Mouse (Mus musculus): ENCODE data around the gene Olfr959. TPM values are rescaled to one million over a fixed set of nuclear protein-coding genes. Genes with fewer than 3 reads are reported as not detected.

Olfr959 gene
- total RNA-seq (2022): not detected

DNA sequence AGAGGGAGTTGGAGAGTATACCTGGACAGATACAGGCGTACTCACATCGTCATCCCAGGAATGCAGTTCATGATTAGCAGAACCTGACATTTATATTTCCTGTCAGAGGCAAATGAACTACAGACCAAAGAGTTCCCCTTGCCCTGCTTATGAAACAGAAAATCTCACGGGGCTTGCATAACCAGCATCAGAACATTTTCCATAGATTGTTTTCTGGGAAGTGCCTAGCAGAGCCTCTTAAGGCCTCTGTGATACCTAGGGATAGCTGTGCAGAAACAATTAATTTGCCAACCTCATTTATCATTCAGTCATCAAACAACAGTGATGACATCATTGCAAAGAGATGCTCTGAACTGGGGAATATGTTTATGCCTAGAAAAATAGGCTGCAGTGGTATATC, at the start of gene Olfr959:
TSS of gene Olfr959 (minus strand) at position 101 of the 400 bp plus-strand sequence.
- DNase-seq (ENCODE audit: low spot score in 2 of 2): no peak

DNA sequence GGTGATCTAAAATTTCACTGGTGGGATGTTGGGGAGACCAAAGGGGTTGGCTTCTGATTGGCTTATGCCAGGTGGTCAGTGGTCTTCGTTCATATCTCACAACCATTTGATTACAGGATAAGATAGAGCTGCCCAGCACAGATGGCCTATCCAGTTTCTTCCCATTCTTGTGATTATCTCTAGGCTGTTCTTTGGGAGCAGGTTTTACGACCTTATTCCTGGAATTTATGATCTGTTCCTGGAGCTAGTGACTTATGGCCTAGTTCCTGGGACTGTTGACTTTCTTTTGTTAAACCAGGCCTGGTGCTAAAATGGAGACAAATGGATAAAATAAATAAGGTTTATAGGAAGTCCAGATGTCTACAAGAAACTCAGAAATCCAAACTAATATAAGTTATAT, 49.3 kb upstream of the Olfr959 start:
- no peak for DNase-seq (ENCODE audit: low spot score in 2 of 2)

DNA sequence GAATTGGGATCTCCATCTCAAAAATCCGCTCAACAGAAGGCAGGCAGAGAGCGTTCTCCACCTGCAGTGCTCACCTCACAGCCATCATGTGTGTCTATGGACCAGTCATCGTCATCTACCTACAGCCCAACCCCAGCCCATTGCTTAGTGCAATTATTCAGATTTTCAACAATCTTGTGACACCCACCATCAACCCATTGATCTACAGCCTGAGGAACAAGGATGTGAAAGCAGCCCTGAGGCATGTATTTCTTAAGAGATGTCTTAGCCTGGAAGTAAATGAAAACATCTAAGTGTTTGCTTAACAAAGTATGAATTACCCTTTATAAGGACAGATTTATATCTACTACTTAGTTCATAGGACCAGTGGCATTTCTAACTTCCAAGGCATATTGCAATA, 48.4 kb upstream of the Olfr959 start:
- no peak for DNase-seq (ENCODE audit: low spot score in 2 of 2)

DNA sequence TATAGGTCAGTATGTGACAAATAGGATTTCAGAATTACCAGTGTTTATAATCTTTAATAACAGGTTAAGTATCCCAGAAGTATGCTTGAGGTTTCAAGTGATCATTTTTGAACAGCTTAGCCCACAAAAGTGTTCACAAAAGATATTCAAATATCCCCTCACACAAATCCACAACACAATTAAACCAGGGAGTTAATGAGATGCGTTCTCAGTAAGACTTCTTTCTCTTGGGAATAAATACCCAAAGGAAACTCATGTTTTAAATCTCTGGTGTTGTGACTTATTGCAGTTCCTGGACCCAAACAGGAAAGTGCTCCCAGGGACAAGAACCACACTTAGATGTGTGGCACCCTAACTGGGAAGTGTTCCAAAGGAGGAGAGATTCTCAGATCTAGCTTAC, 45.7 kb upstream of the Olfr959 start, which contains the start of gene Olfr960:
TSS of gene Olfr960 (plus strand) at position 301 of the 400 bp plus-strand sequence.
- no peak for DNase-seq (ENCODE audit: low spot score in 2 of 2)

DNA sequence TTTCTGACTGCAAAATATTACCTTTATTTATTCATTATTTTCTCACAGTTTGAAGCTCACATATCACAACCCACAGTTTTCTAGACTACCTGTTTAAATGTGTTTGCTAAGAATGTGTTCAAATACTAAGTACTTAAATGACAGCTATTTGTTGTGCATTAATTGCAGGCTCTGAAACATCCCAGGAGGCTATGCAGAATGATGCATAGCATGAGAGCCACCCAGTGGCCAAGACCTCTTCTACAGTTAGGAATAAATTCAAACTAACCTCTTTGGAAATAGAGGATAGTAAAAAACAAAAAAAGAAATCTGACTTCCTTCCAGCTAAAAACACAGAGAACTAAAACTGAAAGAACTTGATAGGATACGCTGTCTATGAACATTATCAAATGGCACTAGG, 36.6 kb upstream of the Olfr959 start:
- DNase-seq (ENCODE audit: low spot score in 2 of 2): no peak

DNA sequence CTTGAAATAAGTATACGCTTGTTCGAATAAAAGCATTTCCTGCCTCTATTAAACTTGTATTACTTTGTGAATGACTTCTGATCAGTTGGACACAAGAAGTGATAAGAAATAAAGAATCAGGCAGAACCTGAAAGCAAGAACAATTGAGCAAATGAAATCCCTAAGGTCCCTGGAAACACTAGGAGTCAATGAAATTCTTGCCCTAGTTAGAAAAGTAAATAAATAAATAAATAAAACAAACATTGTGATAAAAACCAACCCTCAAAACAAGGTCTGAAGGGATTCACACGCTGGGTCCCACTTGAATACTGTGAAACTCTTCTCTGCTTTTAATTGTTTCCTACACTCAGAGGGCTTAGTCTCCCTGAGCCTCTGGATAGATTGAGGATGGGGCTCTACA, 35.0 kb upstream of the Olfr959 start, which contains the start of gene Olfr148:
TSS of gene Olfr148 (plus strand) at position 301 of the 400 bp plus-strand sequence.
- no peak for DNase-seq (ENCODE audit: low spot score in 2 of 2)

DNA sequence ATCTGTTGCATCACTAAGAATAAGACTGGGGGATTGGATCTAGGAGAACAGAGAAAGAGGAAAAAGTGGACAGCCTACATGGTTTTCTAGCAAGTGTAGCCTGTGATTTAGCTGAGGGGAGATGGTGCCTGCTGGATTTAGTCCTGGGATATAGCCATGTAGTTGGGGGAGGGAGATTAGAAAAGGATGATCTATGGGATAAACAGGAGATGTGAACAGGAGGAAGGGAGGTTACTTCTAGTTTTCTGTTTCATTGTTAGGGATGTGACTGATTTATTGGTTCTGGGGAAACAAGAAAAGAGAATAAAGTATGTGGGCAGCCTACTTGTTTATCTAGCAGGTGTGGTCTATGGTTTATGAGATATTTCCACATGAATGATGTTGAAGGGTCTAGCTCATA, 33.1 kb upstream of the Olfr959 start:
- DNase-seq (ENCODE audit: low spot score in 2 of 2): no peak

DNA sequence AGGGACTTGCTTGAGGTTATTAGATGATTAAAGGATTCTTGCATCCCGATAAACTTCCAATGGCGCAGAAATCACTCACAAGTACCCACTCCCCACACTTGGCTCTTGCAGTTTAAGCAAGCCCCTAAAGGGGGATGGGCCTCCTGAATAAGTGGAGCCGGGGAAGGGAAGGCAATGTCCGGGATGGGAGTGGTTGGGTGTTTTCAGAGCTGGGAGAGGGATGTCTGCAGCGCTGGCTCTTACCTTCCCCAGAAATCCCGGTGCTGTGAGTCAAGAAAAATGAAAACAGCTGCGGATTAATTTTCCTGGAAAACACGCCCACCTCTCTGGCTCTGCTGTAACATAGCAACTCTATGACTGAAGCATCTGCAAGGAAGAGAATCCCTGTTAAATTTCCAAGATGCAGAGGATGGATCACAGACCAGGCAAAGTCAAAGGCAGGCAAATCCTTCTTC, 28.7 kb upstream of the Olfr959 start, which contains the start of gene AW551984:
TSS of gene AW551984 (minus strand) at position 405 of the 455 bp plus-strand sequence.
- no peak for DNase-seq (ENCODE audit: low spot score in 2 of 2)

DNA sequence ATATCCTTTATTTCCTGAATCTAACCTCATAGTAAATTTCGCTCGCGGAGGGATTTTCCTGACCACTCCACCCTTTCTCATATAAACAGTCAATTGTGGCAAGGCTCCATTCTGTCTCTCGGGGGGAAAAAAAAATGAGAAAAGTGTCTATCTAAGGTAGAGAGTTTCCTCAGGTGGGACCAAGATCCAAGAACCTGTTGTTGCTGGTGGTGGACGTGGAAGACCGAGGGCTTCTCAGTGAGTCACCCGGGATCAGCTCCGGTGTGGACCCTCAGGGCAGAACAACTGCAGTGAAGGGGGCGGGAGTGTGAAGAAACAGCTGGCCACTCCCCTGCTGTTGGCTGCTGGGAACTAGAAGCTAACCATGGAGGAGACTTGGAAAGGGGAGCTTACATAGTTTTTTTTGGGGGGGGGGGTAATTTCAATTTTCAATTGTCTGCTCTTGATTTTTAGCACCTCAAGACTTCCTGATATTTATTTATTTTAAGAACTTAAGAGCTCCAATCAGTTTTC, 28.0 kb upstream of the Olfr959 start:
- DNase-seq (ENCODE audit: low spot score in 2 of 2): peak in 1 of 2 experiments; percentile 4

DNA sequence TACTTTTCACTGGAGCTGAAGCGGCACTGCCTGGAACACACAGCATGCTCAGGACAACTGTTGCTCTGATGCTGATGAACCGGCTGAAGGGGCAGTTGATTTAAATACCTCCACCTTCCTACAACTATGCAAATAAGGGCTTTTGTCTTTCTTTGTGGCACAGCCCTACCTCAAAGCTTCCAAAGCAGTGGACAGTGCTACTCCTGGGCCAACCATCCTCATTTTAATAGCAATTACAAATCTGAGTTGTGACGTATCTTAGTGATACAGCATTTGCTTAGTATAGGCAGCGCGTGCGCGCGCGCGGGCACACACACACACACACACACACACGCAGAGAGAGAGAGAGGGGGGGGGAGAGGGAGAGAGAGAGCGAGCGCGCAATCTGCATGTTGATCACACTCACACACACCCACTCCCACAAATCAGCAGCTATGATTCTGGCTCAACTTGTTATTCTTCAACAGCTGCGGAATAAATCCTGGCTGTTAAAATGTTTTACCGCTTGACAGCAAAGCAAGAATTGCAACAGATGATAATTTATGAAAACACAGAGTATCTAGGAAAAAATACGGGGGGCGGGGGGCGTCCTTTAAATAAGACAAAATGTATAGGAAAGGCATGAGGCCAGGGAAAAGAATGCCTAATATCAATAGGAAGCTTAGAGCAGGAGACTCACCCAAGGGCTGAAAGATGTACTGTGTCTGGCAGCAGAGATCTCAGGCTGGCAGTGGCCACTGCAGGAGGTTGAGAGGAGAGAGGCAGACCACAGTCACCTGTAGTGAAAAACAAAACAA, 27.4 kb upstream of the Olfr959 start:
- no peak for DNase-seq (ENCODE audit: low spot score in 2 of 2)

DNA sequence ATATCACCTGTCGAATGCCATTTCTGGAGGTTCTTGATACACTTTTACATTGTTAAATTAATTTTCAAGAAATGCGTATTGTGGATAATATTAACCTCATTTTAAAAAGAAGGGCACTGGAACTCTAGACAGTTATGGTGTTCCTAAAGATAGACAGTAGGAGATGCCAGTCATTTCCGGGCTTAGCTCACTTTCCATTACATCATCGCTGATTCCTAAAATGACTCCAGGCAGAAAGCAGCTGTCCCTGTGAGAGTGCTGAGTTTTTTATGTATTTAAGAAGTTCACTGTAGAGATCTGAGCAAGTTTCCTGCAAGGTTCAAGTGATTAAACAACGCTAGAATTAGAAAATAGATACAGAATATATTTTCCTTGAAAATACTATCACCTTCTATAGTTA, 1.7 kb upstream of the Olfr959 start:
- DNase-seq (ENCODE audit: low spot score in 2 of 2): no peak

DNA sequence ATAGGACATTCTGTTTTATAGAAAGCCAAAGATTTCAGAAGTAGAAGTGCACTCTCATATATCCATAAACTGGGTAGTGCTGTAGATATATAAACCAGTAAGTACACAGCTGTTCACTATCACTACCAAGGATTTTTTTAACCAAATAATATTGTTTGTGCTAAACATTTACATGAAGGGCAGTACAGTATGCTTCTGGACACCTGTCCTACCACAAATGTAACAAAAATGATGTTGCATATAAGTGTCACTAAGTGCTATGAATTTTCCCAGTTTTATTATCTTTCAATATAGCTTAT, 17.1 kb downstream of the Olfr959 start:
- no peak for DNase-seq (ENCODE audit: low spot score in 2 of 2)

DNA sequence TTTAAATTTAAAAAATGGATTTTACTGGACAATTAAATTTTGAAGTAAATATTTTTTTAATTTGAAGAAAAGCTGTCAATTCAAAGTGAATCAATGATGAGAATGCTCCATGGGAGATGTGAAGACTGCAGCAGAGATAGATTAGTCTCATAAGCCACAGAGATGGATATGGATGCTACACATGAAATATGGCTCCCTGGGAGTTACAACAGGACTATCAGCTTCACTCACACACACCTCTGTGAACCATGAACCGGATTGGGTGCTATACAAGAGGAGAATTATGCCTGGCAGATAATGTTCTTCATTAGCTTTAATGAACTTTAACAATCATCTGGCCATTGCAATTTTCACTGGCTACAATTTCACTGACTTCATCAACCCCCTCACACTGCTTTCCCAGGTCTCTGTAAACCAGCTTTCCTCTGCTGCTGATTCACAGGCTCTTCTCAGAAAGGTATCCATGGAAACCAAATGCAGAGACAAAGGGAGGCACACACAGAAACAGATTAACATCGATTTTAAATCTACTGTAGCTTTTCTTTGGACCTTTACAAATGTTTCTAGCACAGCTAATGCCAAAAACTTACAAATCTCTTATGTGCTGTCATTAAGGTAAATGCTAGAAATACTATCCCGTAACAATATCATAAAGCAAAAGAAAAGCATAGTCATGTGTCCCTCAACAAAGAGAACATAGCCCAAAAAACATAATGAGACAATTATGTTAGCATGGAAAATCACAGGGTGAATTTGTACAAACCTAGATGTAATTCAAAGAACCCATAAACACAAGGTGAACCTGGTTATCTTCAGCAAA, 17.6 kb downstream of the Olfr959 start:
- DNase-seq (ENCODE audit: low spot score in 2 of 2): no peak

DNA sequence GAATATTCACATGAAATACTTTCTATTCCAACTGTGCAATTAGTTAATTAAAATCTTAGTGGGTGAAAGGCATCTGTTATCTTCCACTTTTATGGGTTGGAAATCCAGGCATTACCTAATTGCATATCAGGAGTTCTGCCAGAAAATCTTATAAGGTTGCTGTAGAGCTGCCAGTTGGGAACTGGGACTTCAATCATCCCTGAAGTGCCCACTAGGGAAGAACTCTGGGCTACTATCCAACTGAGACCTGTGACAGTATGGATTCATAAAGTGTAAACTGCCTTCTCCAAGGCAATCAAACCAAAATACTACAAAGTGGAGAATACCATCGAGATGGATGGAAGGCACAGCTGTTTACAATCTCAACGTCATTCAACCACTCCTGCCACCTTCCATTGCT, 21.4 kb downstream of the Olfr959 start, which contains the start of gene Olfr958:
TSS of gene Olfr958 (minus strand) at position 109 of the 400 bp plus-strand sequence.
- DNase-seq (ENCODE audit: low spot score in 2 of 2): no peak

DNA sequence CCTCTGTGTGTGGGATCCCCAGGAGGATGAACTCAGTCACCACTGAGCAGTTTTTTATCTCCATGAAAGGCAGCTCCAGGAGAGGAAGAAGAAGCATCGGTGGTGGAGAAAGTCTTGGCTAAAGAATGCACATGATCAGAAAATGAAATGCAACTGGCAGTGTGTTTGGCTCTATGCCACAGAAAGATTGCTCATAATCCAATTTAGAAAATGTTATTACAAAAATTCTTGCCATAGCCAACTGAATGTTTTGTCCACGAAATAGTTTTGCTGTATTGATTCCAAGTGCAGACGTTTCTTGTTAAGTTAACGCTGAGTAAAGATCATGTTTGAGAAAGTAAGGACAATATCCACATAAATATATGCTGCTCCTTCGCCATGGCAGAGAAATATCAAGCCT, 24.6 kb downstream of the Olfr959 start:
- no peak for DNase-seq (ENCODE audit: low spot score in 2 of 2)

DNA sequence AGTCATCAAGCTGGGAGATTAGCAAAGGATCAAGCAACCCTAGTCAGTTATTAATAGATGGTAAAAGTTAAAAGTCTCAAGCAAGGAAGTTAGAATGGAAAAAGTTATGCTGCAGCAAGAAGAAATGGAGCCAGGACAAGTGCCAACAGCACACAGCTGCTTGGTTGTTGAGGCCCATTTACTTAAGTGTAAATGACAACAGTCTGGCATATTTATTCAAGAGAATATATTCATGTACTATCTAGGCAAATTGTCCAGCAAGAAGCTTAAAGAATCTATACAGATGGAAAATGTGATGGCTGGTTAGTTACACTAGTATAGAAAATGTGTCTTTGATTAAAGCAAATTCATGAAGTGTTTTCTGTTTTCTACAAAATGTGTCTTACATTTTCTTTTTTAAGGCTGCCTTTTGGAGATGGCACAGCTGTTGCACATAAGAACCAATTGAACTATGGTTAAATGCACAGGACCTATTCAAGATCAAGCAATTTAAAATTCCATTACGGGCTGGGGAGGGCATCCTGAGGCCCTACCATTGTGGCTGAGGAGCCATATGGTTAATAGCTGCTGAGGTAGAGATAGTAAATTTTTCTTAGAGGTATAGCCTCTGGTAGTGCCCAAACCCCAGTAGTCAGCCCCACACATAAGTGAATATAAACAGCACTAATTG, 51.6 kb downstream of the Olfr959 start:
- no peak for DNase-seq (ENCODE audit: low spot score in 2 of 2)

Other genes starting within 250 kb of the Olfr959 start
- gene Olfr948, start 249.5 kb downstream of the Olfr959 start, total RNA-seq (2022): not detected
- gene Olfr951, start 188.2 kb downstream of the Olfr959 start, total RNA-seq (2022): not detected
- gene Olfr952, start 148.4 kb downstream of the Olfr959 start, total RNA-seq (2022): not detected
- gene Olfr954, start 118.9 kb downstream of the Olfr959 start, total RNA-seq (2022): not detected
- gene Olfr955, start 103.6 kb downstream of the Olfr959 start, total RNA-seq (2022): not detected
- gene Olfr44, start 81.6 kb downstream of the Olfr959 start, total RNA-seq (2022): not detected
- not detected for gene Olfr957, start 59.8 kb downstream of the Olfr959 start, total RNA-seq (2022)
- gene Olfr958, start 21.5 kb downstream of the Olfr959 start, total RNA-seq (2022): not detected
- under 1 TPM; 0.16 to 0.54 (median 0.34) TPM for gene AW551984, start 28.8 kb upstream of the Olfr959 start, total RNA-seq (2022)
- not detected for gene Olfr148, start 35.1 kb upstream of the Olfr959 start, total RNA-seq (2022)
- not detected for gene Olfr960, start 45.8 kb upstream of the Olfr959 start, total RNA-seq (2022)
- gene Olfr961, start 69.5 kb upstream of the Olfr959 start, total RNA-seq (2022): not detected
- gene Olfr963, start 91.6 kb upstream of the Olfr959 start, total RNA-seq (2022): not detected
- gene Olfr149, start 131.5 kb upstream of the Olfr959 start, total RNA-seq (2022): not detected
- not detected for gene Olfr965, start 135.8 kb upstream of the Olfr959 start, total RNA-seq (2022)
- not detected for gene Olfr150, start 155.4 kb upstream of the Olfr959 start, total RNA-seq (2022)
- not detected for gene Olfr967, start 170.7 kb upstream of the Olfr959 start, total RNA-seq (2022)
- not detected for gene Olfr968, start 207.7 kb upstream of the Olfr959 start, total RNA-seq (2022)
- not detected for gene Olfr969, start 215.4 kb upstream of the Olfr959 start, total RNA-seq (2022)
- not detected for gene Olfr970, start 233.3 kb upstream of the Olfr959 start, total RNA-seq (2022)